Mouse (Mus musculus): ENCODE data around the gene Prss50. TPM values are rescaled to one million over a fixed set of nuclear protein-coding genes. Genes with fewer than 3 reads are reported as not detected.

Gene Prss50
- total RNA-seq (2023), result not detected

DNA sequence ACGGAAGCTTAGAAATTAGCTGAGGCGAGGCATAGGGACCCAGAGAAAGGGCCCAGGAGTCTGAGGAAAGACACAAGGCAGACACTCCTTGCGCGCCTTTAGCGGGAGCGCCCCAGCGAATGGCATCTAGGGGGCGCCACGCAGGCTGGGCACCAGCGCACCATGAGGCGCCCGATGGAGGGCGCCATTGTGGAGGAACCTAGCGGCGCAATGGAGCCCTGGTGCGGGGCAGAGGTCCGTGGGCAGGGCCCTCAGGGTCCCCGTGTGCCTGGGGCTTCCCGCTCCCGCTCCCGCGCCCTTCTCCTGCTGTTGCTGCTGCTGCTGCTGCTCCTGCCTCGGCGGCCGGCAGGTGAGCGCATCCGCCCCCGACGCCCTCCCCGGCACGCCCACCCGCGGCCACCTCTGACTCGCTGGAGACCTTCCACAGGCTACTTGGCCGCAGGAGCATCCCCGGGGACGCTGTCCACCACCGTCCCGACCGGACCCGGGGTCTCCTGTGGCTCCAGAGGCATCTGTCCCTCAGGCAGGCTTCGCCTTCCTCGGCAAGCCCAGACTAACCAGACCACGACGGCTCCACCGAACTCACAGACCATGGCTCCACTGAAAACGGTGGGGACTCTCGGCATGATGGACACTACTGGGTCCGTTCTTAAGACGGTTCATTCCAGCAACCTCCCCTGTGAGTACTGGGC lies at the start of gene Prss50:
Gene Prss50, plus strand, starts transcription at position 187 of the 692 bp plus-strand sequence.

DNA sequence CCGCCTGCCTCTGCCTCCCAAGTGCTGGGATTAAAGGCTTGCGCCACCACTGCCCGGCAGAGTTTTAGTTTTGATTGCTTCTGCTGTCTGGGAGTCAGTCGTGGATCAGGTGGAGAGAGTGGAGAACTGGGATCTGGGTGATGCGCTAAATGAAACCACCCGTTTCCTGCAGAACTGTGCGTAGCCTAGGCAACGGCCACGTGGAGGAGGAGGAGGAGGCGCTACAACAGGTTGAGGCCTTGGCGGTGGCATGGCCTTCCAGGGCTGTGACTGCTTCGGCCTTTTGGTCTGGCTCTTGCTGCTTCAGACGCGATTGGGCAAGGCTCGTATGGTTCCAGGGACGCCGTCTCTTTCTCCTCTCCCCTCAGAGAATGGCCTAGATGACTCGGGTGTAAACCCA lies 44.0 kb upstream of the Prss50 start, which contains the start of gene Prss44:
Gene Prss44, plus strand, starts transcription at position 206 of the 400 bp plus-strand sequence.

DNA sequence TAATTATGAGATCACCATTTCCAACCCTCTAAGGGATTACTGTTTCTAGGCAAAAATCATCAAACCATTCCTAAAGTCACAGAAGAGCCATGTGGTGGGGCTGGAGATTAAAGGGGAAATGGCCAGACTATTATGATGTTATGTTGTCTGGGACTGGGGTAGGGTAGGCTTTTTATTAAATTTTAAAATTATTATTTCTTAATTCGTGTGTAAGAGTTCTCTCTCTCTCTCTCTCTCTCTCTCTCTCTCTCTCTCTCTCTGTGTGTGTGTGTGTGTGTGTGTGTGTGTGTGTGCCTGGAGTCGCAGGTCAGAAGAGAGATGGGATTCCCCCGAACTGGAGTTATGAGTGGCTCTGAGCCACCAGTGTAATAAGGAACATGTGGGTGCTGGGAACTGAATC lies 31.4 kb upstream of the Prss50 start, which contains the start of gene Prss43:
Gene Prss43, plus strand, starts transcription at position 301 of the 400 bp plus-strand sequence.

DNA sequence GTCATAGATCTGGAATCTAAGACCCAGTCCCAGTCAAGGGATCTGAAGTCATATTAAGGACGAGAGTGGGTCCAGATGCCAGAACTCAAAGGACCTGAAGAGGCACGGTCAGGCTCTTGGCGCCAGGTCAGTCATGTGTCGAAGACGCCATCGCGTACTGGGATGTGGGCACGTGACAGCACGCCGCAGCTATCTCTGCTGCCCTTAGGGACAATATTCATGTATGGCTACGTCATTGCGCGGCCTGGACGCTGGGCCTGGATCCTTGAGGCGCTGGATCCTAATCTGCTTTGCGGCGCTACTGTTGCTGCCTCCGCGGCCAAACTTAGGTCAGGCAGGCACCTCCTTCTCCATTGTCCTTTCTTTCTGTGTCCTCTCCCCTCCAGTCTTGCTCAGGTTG lies 23.4 kb upstream of the Prss50 start, which contains the start of gene Prss45:
Gene Prss45, plus strand, starts transcription at position 178 of the 400 bp plus-strand sequence.

DNA sequence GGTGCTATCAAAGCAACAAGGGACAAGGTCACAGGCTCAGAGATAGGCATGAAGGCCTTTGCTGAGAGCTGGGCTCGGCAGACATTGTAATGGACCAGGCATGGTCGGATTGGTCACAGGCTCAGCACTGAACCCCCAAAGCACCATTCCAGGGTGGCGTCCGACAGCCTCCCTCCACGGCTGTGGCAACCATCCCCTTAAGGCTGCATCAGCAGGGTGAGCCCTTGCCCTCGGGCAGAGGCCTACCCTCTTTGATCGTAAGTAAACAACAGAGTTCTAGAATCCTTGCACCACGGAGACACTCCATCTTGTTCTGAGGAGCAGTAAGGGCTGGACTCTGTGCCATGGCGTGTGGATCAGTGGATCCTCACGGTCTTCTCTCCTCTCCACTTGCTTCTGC lies 13.6 kb upstream of the Prss50 start, which contains the start of gene Prss46:
Gene Prss46, plus strand, starts transcription at position 301 of the 400 bp plus-strand sequence.

DNA sequence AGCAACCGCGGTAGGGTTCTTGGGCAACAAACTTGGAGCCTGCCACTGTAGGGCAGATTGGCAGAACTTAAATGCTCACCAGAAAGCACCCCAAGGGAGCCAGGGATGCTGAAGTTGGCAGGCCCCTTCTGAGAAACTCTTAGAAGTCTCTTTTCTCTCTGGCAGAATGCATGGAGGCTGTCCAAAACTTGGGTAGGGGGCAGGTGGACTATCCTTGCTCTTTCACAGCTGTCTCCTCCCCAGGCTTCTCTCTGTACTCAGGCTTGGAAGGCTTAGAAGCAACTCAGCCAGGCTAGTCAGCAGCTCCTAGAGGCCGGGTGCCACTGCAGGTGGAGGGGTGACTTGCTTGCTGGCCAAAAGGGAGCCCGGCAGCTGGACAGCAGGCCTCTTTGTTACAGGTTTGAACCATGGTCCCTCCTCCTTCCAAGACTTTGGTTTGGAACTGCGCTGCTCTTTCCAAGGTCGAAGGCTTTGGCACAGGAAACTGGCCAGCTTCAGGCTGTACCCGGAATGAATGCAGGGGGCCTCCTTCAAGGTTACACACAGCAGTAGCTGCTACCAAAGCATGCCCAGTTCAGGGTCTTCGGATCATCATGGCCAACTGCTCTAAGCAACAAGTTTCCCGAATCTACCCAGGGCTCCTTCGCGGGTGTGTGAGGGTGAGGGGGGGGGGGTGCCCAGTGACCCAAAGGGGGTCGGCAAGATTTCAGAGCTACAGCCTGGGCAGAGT lies 21.6 kb downstream of the Prss50 start, which contains the start of gene Als2cl:
Gene Als2cl, plus strand, starts transcription at position 680 of the 730 bp plus-strand sequence.

DNA sequence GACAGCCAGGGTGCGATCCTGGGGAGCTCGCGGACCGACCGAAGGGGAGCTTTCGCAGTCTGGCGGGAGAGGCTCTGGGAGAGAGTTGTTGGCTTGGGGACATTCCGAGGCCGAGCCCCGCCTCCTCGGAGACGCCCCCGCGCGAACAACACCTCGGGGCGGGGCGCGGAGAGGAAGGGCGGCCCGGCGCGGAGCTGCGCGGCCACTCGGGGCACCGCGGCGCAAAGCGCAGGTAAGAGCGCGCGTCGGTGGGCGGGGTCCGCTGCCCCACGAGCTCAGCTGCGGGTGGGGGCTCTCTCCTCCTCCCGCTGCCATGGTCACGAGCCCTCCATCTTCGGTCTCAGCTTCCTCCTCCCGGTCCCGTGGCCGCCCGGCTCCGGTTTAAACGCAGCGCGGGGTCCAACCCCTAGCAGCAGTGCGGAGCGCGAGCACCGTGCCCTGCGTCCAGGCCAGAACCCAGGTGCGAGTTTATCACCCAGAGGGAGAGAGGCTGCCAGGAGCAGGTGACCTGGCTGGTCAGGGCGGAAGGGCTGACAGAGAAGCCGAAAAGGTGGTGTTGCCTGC lies 22.3 kb downstream of the Prss50 start, which contains the start of gene Tmie:
Gene Tmie, minus strand, starts transcription at position 116 of the 564 bp plus-strand sequence.

Other genes starting within 250 kb of the Prss50 start
- gene Nradd, start 233.5 kb upstream of the Prss50 start, total RNA-seq (2023), result 5.8 TPM
- gene Nbeal2, start 203.8 kb upstream of the Prss50 start, total RNA-seq (2023), result 85.6 TPM
- gene Ccdc12, start 201.5 kb upstream of the Prss50 start, total RNA-seq (2023), result 86.0 TPM
- not detected for gene Myl3, start 116.1 kb upstream of the Prss50 start, total RNA-seq (2023)
- gene Pth1r, start 110.8 kb upstream of the Prss50 start, total RNA-seq (2023), result not detected
- not detected for gene Prss42, start 59.8 kb upstream of the Prss50 start, total RNA-seq (2023)
- not detected for gene Prss44, start 44.0 kb upstream of the Prss50 start, total RNA-seq (2023)
- gene Prss43, start 31.3 kb upstream of the Prss50 start, total RNA-seq (2023), result not detected
- gene Prss45, start 23.4 kb upstream of the Prss50 start, total RNA-seq (2023), result not detected
- gene Prss46, start 13.5 kb upstream of the Prss50 start, total RNA-seq (2023), result not detected
- 486 TPM for gene Als2cl, start 21.9 kb downstream of the Prss50 start, total RNA-seq (2023)
- gene Tmie, start 22.1 kb downstream of the Prss50 start, total RNA-seq (2023), result 42.9 TPM
- gene Fam240a, start 58.9 kb downstream of the Prss50 start, total RNA-seq (2023), result 4.0 TPM
- 1.9 TPM for gene Tdgf1, start 88.2 kb downstream of the Prss50 start, total RNA-seq (2023)
- not detected for gene Lrrc2, start 93.6 kb downstream of the Prss50 start, total RNA-seq (2023)
- not detected for gene Rtp3, start 132.6 kb downstream of the Prss50 start, total RNA-seq (2023)
- gene Ltf, start 161.3 kb downstream of the Prss50 start, total RNA-seq (2023), result 5.2 TPM
- 7.6 TPM for gene Ccrl2, start 199.6 kb downstream of the Prss50 start, total RNA-seq (2023)

Measured in CD8-positive naive resting alpha-beta T cell, adult 57 days (primary cell).